14 mouse cellular contexts compared by ENCODE assay signal in genomic region chr11:34791872-34792271, GRCm38 (mm10). TPM values are rescaled to one million over a fixed set of nuclear protein-coding genes. Genes with fewer than 3 reads are reported as not detected.
DNase-seq lines count a peak whose midpoint lies in the region; ATAC-seq lines count a peak whose summit lies in the region.
"Had no signal": no experiment of that assay in that cellular context is flagged by ENCODE, and none has a peak within 500 bp of the region (broad histone marks: within the 10 kb centered on the region; RNA-seq: fewer than 3 reads in every experiment).

No protein-coding gene starts in this region.

- peak; percentile 90 for ATAC-seq in megakaryocyte progenitor cell, adult 5-6 weeks (replicated peaks; ENCODE audit: poor library complexity)
- ATAC-seq: hindbrain, embryonic 16.5 days; midbrain, embryonic 13.5 days had no signal

- DNase-seq in 416B (ENCODE audit: low read depth) = peak; percentile 63
- DNase-seq in B cell, adult 2 months = peak; percentile 45 to 46
- DNase-seq in c-Kit-positive CD71-positive TER-119-negative erythroid progenitor cells, embryonic 14.5 days (ENCODE audit: low read depth) = peak; percentile 22
- DNase-seq in kidney, postnatal 14 days = no peak
- no peak for DNase-seq in right cerebral cortex, adult 18-20 months
- DNase-seq in heart, adult 9 months (ENCODE audit: low spot score in 2 of 2) = no peak
- DNase-seq: adrenal gland, postnatal 10 days; cerebellum, adult 18-20 months; heart, adult 18-20 months; heart, postnatal 10 days; lung, adult 2 months had no signal

RNA-seq across cellular contexts. Expression of gene Dock2, which starts 8.2 kb away (rescaled TPM):
- total RNA-seq in megakaryocyte progenitor cell, adult 5-6 weeks (2015) = 78.5 and 83.5 TPM in 2 replicates
- total RNA-seq in megakaryocyte progenitor cell, adult 5-6 weeks (2017) = 100 and 105 TPM in 2 replicates

RNA-seq across cellular contexts. Expression of gene Spdl1, which starts 41.6 kb away (rescaled TPM):
- total RNA-seq in megakaryocyte progenitor cell, adult 5-6 weeks (2015) = 26.8 and 29.7 TPM in 2 replicates
- 36.6 and 39.5 TPM in 2 replicates for total RNA-seq in megakaryocyte progenitor cell, adult 5-6 weeks (2017)

Comparison
In these comparisons a context has a peak if more than half of its experiments do, and no peak if none do; other contexts are left out.
1. DNase-seq: peak in 416B (single experiment), B cell, adult 2 months (2 of 2) and c-Kit-positive CD71-positive TER-119-negative erythroid progenitor cells, embryonic 14.5 days (single experiment); none in kidney, postnatal 14 days (single experiment), right cerebral cortex, adult 18-20 months (single experiment) and heart, adult 9 months (0 of 2).